12 mouse cellular contexts compared by ENCODE assay signal in the genomic region with DNA sequence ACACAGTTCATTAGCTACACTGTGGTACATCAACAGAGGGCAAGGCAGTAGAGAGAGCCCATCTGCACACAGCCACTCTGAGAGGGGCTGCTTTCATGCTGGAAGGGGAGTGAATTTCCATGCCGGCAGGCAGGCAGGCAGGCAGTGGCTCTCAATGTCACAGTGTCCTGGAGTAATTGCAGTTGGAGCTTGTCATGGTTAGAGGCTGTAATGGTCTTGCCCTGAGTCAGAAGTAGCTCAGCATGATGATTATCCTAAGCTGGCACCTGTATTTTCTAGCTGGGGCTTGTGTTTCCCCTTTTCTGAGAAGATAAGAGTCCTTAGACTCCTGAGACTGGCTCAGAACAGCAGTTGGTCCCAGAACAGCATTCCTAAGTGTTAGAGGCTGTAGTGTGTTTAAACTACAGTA. TPM values are rescaled to one million over a fixed set of nuclear protein-coding genes. Genes with fewer than 3 reads are reported as not detected.
DNase-seq lines count a peak whose midpoint lies in the region; ATAC-seq and TF ChIP-seq lines count a peak whose summit lies in the region.
"Had no signal": no experiment of that assay in that cellular context is flagged by ENCODE, and none has a peak within 500 bp of the region (broad histone marks: within the 10 kb centered on the region; RNA-seq: fewer than 3 reads in every experiment).

No protein-coding gene starts in this region.

- intact Hi-C loops in heart, postnatal 14 days (cut with DNase I) = no loop called here

- peak; percentile 35; the same call in 1 of the 2 replicates for ATAC-seq in heart, embryonic 13.5 days (ENCODE audit: extremely low read depth, insufficient number of reproducible peaks, low FRiP score, low TSS enrichment)
- ATAC-seq in megakaryocyte, adult 5-6 weeks (ENCODE audit: poor library complexity, severe bottlenecking) = no peak
- peak; percentile 71; the same call in 1 of the 2 replicates for ATAC-seq in hindbrain, embryonic 16.5 days
- no peak for ATAC-seq in neural tube, embryonic 15.5 days (ENCODE audit: low FRiP score)

- no peak for DNase-seq in heart, postnatal 14 days
- DNase-seq in layer of hippocampus, adult 2 months (ENCODE audit: low spot score in 2 of 2) = no peak
- DNase-seq: cerebellum, adult 18-20 months; kidney, postnatal 4 days had no signal

- TF ChIP-seq CTCF in layer of hippocampus, adult 2 months (conservative IDR thresholded peaks at IDR 0.05) = no peak

- peaks cover 50% of the 10 kb centered on the region for H3K4me1 ChIP-seq in heart, embryonic 13.5 days
- peaks cover 63% of the 10 kb centered on the region for H3K4me1 ChIP-seq in megakaryocyte, embryonic 14.5 days
- H3K4me1 ChIP-seq in hindbrain, embryonic 16.5 days (ENCODE audit: control insufficient read depth, insufficient read depth, low read depth, low read length) = peaks cover 4% of the 10 kb centered on the region
- peaks cover 15% of the 10 kb centered on the region for H3K4me1 ChIP-seq in neural tube, embryonic 15.5 days

- H3K4me3 ChIP-seq in heart, embryonic 13.5 days = no peak overlapping the region
- H3K4me3 ChIP-seq in megakaryocyte, embryonic 14.5 days (replicated peaks) = peak overlapping the region; percentile 59
- H3K4me3 ChIP-seq in hindbrain, embryonic 16.5 days (ENCODE audit: low read length) = no peak overlapping the region
- no peak overlapping the region for H3K4me3 ChIP-seq in neural tube, embryonic 15.5 days (replicated peaks)
- H3K4me3 ChIP-seq in layer of hippocampus, adult 2 months = no peak overlapping the region
- H3K4me3 ChIP-seq: erythroblast, embryonic 14.5 days; left cerebral cortex, adult 2 months; limb, embryonic 15.5 days had no signal

- H3K4me2 ChIP-seq in heart, embryonic 13.5 days = 0 out of 2 replicates have a peak overlapping the region, but pooled peaks have one; percentile 13
- no peak overlapping the region for H3K4me2 ChIP-seq in hindbrain, embryonic 16.5 days (ENCODE audit: low read length)
- H3K4me2 ChIP-seq in neural tube, embryonic 15.5 days = no peak overlapping the region
- H3K4me2 ChIP-seq: limb, embryonic 15.5 days had no signal

- H3K9me3 ChIP-seq in heart, embryonic 13.5 days = no peaks in the 10 kb centered on the region
- no peaks in the 10 kb centered on the region for H3K9me3 ChIP-seq in megakaryocyte, embryonic 14.5 days
- no peaks in the 10 kb centered on the region for H3K9me3 ChIP-seq in hindbrain, embryonic 16.5 days (ENCODE audit: control insufficient read depth, low read length)
- H3K9me3 ChIP-seq in neural tube, embryonic 15.5 days (replicated peaks) = no peaks in the 10 kb centered on the region
- H3K9me3 ChIP-seq: limb, embryonic 15.5 days had no signal

- peaks cover 46% of the 10 kb centered on the region for H3K36me3 ChIP-seq in heart, embryonic 13.5 days
- H3K36me3 ChIP-seq in megakaryocyte, embryonic 14.5 days (replicated peaks; ENCODE audit: low read length) = peaks cover 75% of the 10 kb centered on the region
- peaks cover 5% of the 10 kb centered on the region; the same call in 1 of the 2 replicates for H3K36me3 ChIP-seq in hindbrain, embryonic 16.5 days (ENCODE audit: control insufficient read depth, insufficient read depth, low read length)
- peaks cover 23% of the 10 kb centered on the region for H3K36me3 ChIP-seq in neural tube, embryonic 15.5 days

- WGBS in heart, embryonic 13.5 days = 24% methylated on average over 1 of the region's 1 CpGs
- 13% methylated on average over 1 of the region's 1 CpGs for WGBS in hindbrain, embryonic 16.5 days
- WGBS in neural tube, embryonic 15.5 days = 14% methylated on average over 1 of the region's 1 CpGs

- H3K9ac ChIP-seq in heart, embryonic 13.5 days = peak overlapping the region; percentile 56
- no peak overlapping the region for H3K9ac ChIP-seq in hindbrain, embryonic 16.5 days (ENCODE audit: low read depth, low read length)
- H3K9ac ChIP-seq in neural tube, embryonic 15.5 days (replicated peaks) = no peak overlapping the region
- H3K9ac ChIP-seq: limb, embryonic 15.5 days had no signal

- H3K27ac ChIP-seq in heart, embryonic 13.5 days (replicated peaks) = peak overlapping the region; percentile 91
- no peak overlapping the region for H3K27ac ChIP-seq in hindbrain, embryonic 16.5 days (ENCODE audit: low read depth, low read length)
- peak overlapping the region; percentile 37; the same call in 1 of the 2 replicates for H3K27ac ChIP-seq in neural tube, embryonic 15.5 days (replicated peaks)
- H3K27ac ChIP-seq in layer of hippocampus, adult 2 months = no peak overlapping the region
- H3K27ac ChIP-seq: left cerebral cortex, adult 2 months; limb, embryonic 15.5 days had no signal

- no peaks in the 10 kb centered on the region for H3K27me3 ChIP-seq in heart, embryonic 13.5 days (replicated peaks)
- H3K27me3 ChIP-seq in megakaryocyte, embryonic 14.5 days (replicated peaks) = no peaks in the 10 kb centered on the region
- H3K27me3 ChIP-seq in hindbrain, embryonic 16.5 days (replicated peaks; ENCODE audit: control insufficient read depth, insufficient read depth, low read length) = no peaks in the 10 kb centered on the region
- H3K27me3 ChIP-seq in neural tube, embryonic 15.5 days (replicated peaks) = no peaks in the 10 kb centered on the region

RNA-seq across cellular contexts. Expression of gene Arl6ip5, which starts 15.6 kb away (rescaled TPM):
- 82.7 and 96.9 TPM in 2 replicates for polyA plus RNA-seq in heart, embryonic 13.5 days (2015; fragmentation: Nextera tagmentation; extraction: Ambion mirVana)
- 100 to 1,000 TPM; 103 to 110 TPM for total RNA-seq in heart, postnatal 14 days (2021)
- polyA plus RNA-seq in megakaryocyte, embryonic 14.5 days (2012; ENCODE audit: insufficient read depth, low replicate concordance) = 8.1 and 25.3 TPM in 2 replicates
- total RNA-seq in megakaryocyte, adult 5-6 weeks (2015) = 90.2 and 109 TPM in 2 replicates
- 98.0 and 125 TPM in 2 replicates for total RNA-seq in megakaryocyte, adult 5-6 weeks (2017)
- polyA plus RNA-seq in hindbrain, embryonic 16.5 days (2015; fragmentation: Nextera tagmentation; extraction: Ambion mirVana) = 140 and 143 TPM in 2 replicates
- 137 and 143 TPM in 2 replicates for polyA plus RNA-seq in neural tube, embryonic 15.5 days (2015; fragmentation: Nextera tagmentation; extraction: Ambion mirVana)
- total RNA-seq in layer of hippocampus, adult 2 months (2021) = 100 to 1,000 TPM; 176 to 180 TPM

RNA-seq across cellular contexts. Expression of gene Uba3, which starts 20.6 kb away (rescaled TPM):
- polyA plus RNA-seq in heart, embryonic 13.5 days (2015; fragmentation: Nextera tagmentation; extraction: Ambion mirVana) = 68.6 and 74.0 TPM in 2 replicates
- total RNA-seq in heart, postnatal 14 days (2021) = 10 to 100 TPM; 66.9 to 71.9 TPM
- 4.7 and 9.4 TPM in 2 replicates for polyA plus RNA-seq in megakaryocyte, embryonic 14.5 days (2012; ENCODE audit: insufficient read depth, low replicate concordance)
- 52.0 and 52.9 TPM in 2 replicates for total RNA-seq in megakaryocyte, adult 5-6 weeks (2015)
- total RNA-seq in megakaryocyte, adult 5-6 weeks (2017) = 57.5 and 64.0 TPM in 2 replicates
- 81.8 and 89.3 TPM in 2 replicates for polyA plus RNA-seq in hindbrain, embryonic 16.5 days (2015; fragmentation: Nextera tagmentation; extraction: Ambion mirVana)
- 82.6 and 84.8 TPM in 2 replicates for polyA plus RNA-seq in neural tube, embryonic 15.5 days (2015; fragmentation: Nextera tagmentation; extraction: Ambion mirVana)
- total RNA-seq in layer of hippocampus, adult 2 months (2021) = 10 to 100 TPM; 69.4 to 71.3 TPM

RNA-seq across cellular contexts. Expression of gene Lmod3, which starts 26.5 kb away (rescaled TPM):
- 14.3 and 16.7 TPM in 2 replicates for polyA plus RNA-seq in heart, embryonic 13.5 days (2015; fragmentation: Nextera tagmentation; extraction: Ambion mirVana)
- total RNA-seq in heart, postnatal 14 days (2021) = 10 to 100 TPM; 50.2 to 55.6 TPM
- polyA plus RNA-seq in megakaryocyte, embryonic 14.5 days (2012; ENCODE audit: insufficient read depth, low replicate concordance) = not detected in 2 replicates
- not detected in 2 replicates for total RNA-seq in megakaryocyte, adult 5-6 weeks (2015)
- not detected in 2 replicates for total RNA-seq in megakaryocyte, adult 5-6 weeks (2017)
- polyA plus RNA-seq in hindbrain, embryonic 16.5 days (2015; fragmentation: Nextera tagmentation; extraction: Ambion mirVana) = 0.76 TPM in 1 of 2 replicates, not detected in the other
- 0.61 and 0.63 TPM in 2 replicates for polyA plus RNA-seq in neural tube, embryonic 15.5 days (2015; fragmentation: Nextera tagmentation; extraction: Ambion mirVana)
- total RNA-seq in layer of hippocampus, adult 2 months (2021) = not detected
- total RNA-seq: left cerebral cortex, adult 2 months had no signal
- polyA plus RNA-seq: erythroblast, embryonic 14.5 days had no signal

RNA-seq across cellular contexts. Expression of gene Tmf1, which starts 47.2 kb away (rescaled TPM):
- 23.6 and 25.7 TPM in 2 replicates for polyA plus RNA-seq in heart, embryonic 13.5 days (2015; fragmentation: Nextera tagmentation; extraction: Ambion mirVana)
- total RNA-seq in heart, postnatal 14 days (2021) = 10 to 100 TPM; 32.1 to 34.7 TPM
- polyA plus RNA-seq in megakaryocyte, embryonic 14.5 days (2012; ENCODE audit: insufficient read depth, low replicate concordance) = 0.52 and 2.5 TPM in 2 replicates
- total RNA-seq in megakaryocyte, adult 5-6 weeks (2015) = 21.5 and 22.6 TPM in 2 replicates
- 98.2 and 120 TPM in 2 replicates for total RNA-seq in megakaryocyte, adult 5-6 weeks (2017)
- polyA plus RNA-seq in hindbrain, embryonic 16.5 days (2015; fragmentation: Nextera tagmentation; extraction: Ambion mirVana) = 31.5 and 34.7 TPM in 2 replicates
- 37.5 and 37.8 TPM in 2 replicates for polyA plus RNA-seq in neural tube, embryonic 15.5 days (2015; fragmentation: Nextera tagmentation; extraction: Ambion mirVana)
- total RNA-seq in layer of hippocampus, adult 2 months (2021) = 10 to 100 TPM; 48.4 to 52.3 TPM

Comparison
In these comparisons a context has a peak if more than half of its experiments do, and no peak if none do; other contexts are left out.
1. ATAC-seq: peak in heart, embryonic 13.5 days (single experiment) and hindbrain, embryonic 16.5 days (single experiment); none in megakaryocyte, adult 5-6 weeks (single experiment) and neural tube, embryonic 15.5 days (single experiment).
2. H3K27ac ChIP-seq: peak in heart, embryonic 13.5 days (single experiment) and neural tube, embryonic 15.5 days (single experiment); none in hindbrain, embryonic 16.5 days (single experiment) and layer of hippocampus, adult 2 months (single experiment).